Mouse (Mus musculus): ENCODE measurements around the gene Tmem94. TPM values are rescaled to one million over a fixed set of nuclear protein-coding genes. Genes with fewer than 3 reads are reported as not detected.

Gene Tmem94
- polyA plus RNA-seq, 1 experiment = 132 TPM

DNA sequence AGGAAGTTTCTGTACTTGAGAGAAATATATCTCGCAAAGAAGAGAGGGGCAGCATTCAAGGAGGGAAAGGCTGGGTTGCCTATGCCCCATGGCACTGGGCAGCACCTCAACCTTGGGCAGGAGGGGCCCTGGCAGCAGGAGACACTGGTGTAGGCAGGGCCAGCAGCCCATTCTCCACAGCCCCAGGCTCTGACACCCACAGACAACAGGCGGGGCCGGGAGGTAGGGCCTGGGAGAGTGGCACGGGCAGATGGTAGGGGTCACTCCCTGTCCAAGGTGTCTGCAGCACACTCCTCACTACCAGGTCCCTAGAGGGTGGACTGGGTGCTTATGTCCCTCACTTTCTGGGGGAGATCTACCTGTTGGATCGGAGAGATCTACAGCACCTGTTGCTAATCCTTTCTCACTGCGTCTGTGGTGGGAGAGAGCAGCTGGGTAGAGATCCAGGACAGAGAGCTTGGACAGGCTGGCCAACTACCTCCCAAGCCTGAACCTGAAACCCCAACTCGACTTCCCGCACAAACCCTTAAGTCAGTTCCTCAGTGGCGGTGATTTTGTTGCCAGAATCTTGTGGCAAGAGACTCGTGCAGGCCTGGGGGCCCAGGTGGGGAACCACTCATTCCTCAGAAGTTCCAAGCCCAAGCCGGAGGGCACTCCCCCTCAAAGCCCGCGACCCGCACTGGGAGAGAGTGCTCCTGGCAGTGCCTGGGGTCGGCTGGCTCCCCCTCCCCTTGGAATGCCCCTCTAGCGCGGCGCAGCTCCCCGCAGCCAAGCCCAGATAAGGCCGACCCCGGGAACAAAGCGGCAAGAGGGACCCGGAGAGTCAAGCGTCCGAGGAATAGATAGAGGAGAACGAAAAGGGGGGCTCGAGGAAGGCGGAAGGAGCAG lies 47.5 kb downstream of the Tmem94 start:
- peak overlapping the region; percentile 94 for H3K4me3 ChIP-seq (ENCODE audit: low read depth, low read length)
- peak overlapping the region; percentile 60 for H3K27ac ChIP-seq (ENCODE audit: insufficient read depth, low read depth, low read length)
- H3K36me3 ChIP-seq (ENCODE audit: control insufficient read depth, insufficient read depth, low read length) = peaks cover 25% of the 10 kb centered on the region
- TF ChIP-seq POLR2A (IDR thresholded peaks at IDR 0.05; ENCODE audit: low read depth, low read length) (no peak), CTCF (IDR thresholded peaks at IDR 0.05; ENCODE audit: extremely low read depth, insufficient read length, insufficient replicate concordance, low read depth, low read length) (no peak)
- H3K27me3 ChIP-seq (ENCODE audit: control insufficient read depth, insufficient read depth, low read length) = no peaks in the 10 kb centered on the region
- 2% methylated on average over 28 of the region's 28 CpGs for WGBS
- H3K4me1 ChIP-seq (ENCODE audit: control insufficient read depth, insufficient read depth, insufficient read length, low read length) = peaks cover 30% of the 10 kb centered on the region

DNA sequence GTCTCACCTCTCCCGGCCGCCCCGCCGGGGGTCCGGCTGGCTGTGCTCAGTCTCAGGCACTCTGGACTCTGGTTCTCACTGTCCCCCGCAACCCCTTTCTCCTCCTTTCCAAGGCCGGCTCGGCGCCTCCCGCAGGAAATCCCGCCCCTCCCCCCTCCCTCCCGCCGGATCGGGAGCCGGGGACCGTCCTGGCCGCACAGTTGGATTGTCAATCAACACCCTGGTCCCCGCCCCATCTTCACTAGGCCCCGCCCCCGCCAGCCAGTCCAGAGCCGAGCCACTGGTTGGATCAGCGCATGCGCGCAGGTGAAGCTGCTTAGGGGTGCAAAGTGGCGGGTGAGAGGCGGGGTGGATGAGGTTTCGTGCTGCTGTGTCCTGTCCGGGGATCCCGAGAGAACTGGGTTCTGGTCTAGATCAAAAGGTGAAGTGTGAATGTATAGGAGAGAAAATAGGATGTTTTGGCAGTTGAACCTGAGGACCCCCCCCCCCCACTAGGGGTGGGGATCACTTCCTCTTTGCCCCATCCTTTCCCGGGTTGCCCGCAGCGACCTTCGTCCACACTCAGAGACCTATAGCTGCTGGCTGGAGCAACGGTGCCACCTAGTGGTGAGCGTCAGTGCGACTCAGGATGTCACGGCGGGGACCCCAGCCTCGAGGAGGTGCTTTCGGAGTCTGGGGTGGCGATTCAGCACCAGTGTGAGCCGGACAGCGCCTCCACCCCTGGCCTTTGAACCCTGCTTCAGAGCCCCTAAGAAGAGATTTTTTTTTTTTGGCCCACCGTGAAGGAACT lies 48.5 kb downstream of the Tmem94 start, which contains the start of gene Caskin2:
Gene Caskin2 (minus strand): TSS at position 133 of the 790 bp plus-strand sequence.
- TF ChIP-seq CTCF (IDR thresholded peaks at IDR 0.05; ENCODE audit: extremely low read depth, insufficient read length, insufficient replicate concordance, low read depth, low read length) (peak; percentile 87), POLR2A (IDR thresholded peaks at IDR 0.05; ENCODE audit: low read depth, low read length) (peak; percentile 89)
- Histone ChIP-seq H3K27ac (ENCODE audit: insufficient read depth, low read depth, low read length) (peak within 1 kb of the TSS; percentile 60), H3K36me3 (ENCODE audit: control insufficient read depth, insufficient read depth, low read length) (peaks cover 20% of the 10 kb centered on the region), H3K27me3 (ENCODE audit: control insufficient read depth, insufficient read depth, low read length) (no peaks in the 10 kb centered on the region), H3K4me3 (ENCODE audit: low read depth, low read length) (peak within 1 kb of the TSS; percentile 94), H3K4me1 (ENCODE audit: control insufficient read depth, insufficient read depth, insufficient read length, low read length) (peaks cover 28% of the 10 kb centered on the region)
- WGBS = under 1% methylated on average over 44 of the region's 44 CpGs

DNA sequence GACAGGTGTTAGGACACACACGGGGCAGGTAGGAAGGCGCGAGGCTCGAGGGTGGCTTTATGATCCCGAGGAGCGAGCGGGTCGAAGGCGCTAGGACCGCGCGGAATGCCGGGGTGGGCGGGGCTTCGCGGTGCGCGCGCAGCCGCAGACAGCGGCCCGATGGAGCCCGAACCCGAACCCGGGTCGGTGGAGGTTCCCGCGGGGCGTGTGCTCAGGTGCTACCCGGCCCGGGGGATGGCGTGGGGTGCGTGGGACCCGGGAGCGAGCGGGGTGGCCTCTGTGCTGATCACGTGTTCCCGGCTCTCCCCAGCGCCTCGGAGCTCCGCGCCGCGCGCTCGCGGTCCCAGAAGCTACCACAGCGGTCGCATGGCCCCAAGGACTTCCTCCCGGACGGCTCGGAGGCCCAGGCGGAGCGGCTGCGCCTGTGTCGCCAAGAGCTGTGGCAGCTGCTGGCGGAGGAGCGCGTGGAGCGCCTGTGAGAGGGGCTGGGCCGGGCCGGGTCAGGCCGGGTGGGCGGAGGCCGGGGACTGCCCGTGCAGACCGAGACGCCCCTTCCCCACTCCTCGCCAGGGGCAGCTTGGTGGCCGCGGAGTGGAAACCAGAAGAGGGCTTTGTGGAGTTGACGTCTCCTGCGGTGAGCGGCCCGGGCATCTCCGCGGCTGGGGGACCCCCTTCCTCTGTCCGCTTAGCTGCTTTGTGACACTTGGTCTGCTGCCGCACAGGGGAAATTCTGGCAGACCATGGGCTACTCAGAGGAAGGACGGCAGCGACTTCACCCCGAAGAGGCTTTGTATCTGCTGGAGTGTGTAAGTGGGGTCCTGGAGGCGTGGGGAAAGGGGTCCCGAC lies 49.6 kb downstream of the Tmem94 start, which contains the start of gene Tsen54:
Gene Tsen54 (plus strand): TSS at position 120 of the 846 bp plus-strand sequence.
- Histone ChIP-seq H3K4me3 (ENCODE audit: low read depth, low read length) (peak within 1 kb of the TSS; percentile 94), H3K36me3 (ENCODE audit: control insufficient read depth, insufficient read depth, low read length) (peaks cover 15% of the 10 kb centered on the region), H3K4me1 (ENCODE audit: control insufficient read depth, insufficient read depth, insufficient read length, low read length) (peaks cover 22% of the 10 kb centered on the region), H3K27me3 (ENCODE audit: control insufficient read depth, insufficient read depth, low read length) (no peaks in the 10 kb centered on the region), H3K27ac (ENCODE audit: insufficient read depth, low read depth, low read length) (peak within 1 kb of the TSS; percentile 48)
- peak; percentile 34; the same call in 1 of the 2 replicates for TF ChIP-seq POLR2A (IDR thresholded peaks at IDR 0.05; ENCODE audit: low read depth, low read length)
- no peak for TF ChIP-seq CTCF (IDR thresholded peaks at IDR 0.05; ENCODE audit: extremely low read depth, insufficient read length, insufficient replicate concordance, low read depth, low read length)
- under 1% methylated on average over 84 of the region's 84 CpGs for WGBS

DNA sequence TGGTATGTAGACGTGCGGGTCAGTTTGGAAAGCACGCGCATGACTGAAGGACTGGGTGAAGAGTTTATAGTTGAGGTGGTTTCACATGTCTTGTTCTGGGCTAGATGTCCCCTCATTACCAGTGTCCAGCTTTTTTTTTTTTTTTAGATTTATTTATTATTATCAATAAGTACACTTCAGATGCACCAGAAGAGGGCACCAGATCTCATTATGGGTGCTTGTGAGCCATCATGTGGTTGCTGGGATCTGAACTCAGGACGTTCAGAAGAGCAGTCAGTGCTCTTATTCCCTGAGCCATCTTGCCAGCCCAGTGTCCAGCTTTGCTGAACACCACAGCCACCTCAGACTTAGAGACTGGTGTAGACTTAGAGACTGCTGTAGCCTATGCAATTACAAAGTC lies 52.1 kb downstream of the Tmem94 start:
- Histone ChIP-seq H3K27ac (ENCODE audit: insufficient read depth, low read depth, low read length) (no peak overlapping the region), H3K36me3 (ENCODE audit: control insufficient read depth, insufficient read depth, low read length) (peaks cover 18% of the 10 kb centered on the region), H3K4me3 (ENCODE audit: low read depth, low read length) (no peak overlapping the region), H3K27me3 (ENCODE audit: control insufficient read depth, insufficient read depth, low read length) (no peaks in the 10 kb centered on the region), H3K4me1 (ENCODE audit: control insufficient read depth, insufficient read depth, insufficient read length, low read length) (peaks cover 7% of the 10 kb centered on the region; the same call in 1 of the 2 replicates)
- TF ChIP-seq CTCF (IDR thresholded peaks at IDR 0.05; ENCODE audit: extremely low read depth, insufficient read length, insufficient replicate concordance, low read depth, low read length) (no peak), POLR2A (IDR thresholded peaks at IDR 0.05; ENCODE audit: low read depth, low read length) (no peak)
- 83% methylated on average over 5 of the region's 5 CpGs for WGBS

GRCm38 (mm10) chr11:115819915-115820623 lies 54.8 kb downstream of the Tmem94 start:
- Histone ChIP-seq H3K27ac (ENCODE audit: insufficient read depth, low read depth, low read length) (no peak overlapping the region), H3K36me3 (ENCODE audit: control insufficient read depth, insufficient read depth, low read length) (peaks cover 18% of the 10 kb centered on the region), H3K27me3 (ENCODE audit: control insufficient read depth, insufficient read depth, low read length) (no peaks in the 10 kb centered on the region), H3K4me1 (ENCODE audit: control insufficient read depth, insufficient read depth, insufficient read length, low read length) (peaks cover 5% of the 10 kb centered on the region), H3K4me3 (ENCODE audit: low read depth, low read length) (no peak overlapping the region)
- no peak for TF ChIP-seq POLR2A (IDR thresholded peaks at IDR 0.05; ENCODE audit: low read depth, low read length)
- no peak for TF ChIP-seq CTCF (IDR thresholded peaks at IDR 0.05; ENCODE audit: extremely low read depth, insufficient read length, insufficient replicate concordance, low read depth, low read length)
- 89% methylated on average over 16 of the region's 16 CpGs for WGBS

- 60% methylated on average over 4 of the region's 4 CpGs for WGBS
- no peak overlapping the region for H3K27ac ChIP-seq (ENCODE audit: insufficient read depth, low read depth, low read length)
- peaks cover 18% of the 10 kb centered on the region for H3K36me3 ChIP-seq (ENCODE audit: control insufficient read depth, insufficient read depth, low read length)
- TF ChIP-seq POLR2A (IDR thresholded peaks at IDR 0.05; ENCODE audit: low read depth, low read length) = no peak
- TF ChIP-seq CTCF (IDR thresholded peaks at IDR 0.05; ENCODE audit: extremely low read depth, insufficient read length, insufficient replicate concordance, low read depth, low read length) = no peak
- peaks cover 3% of the 10 kb centered on the region; the same call in 1 of the 2 replicates for H3K4me1 ChIP-seq (ENCODE audit: control insufficient read depth, insufficient read depth, insufficient read length, low read length)
- no peaks in the 10 kb centered on the region for H3K27me3 ChIP-seq (ENCODE audit: control insufficient read depth, insufficient read depth, low read length)
- no peak overlapping the region for H3K4me3 ChIP-seq (ENCODE audit: low read depth, low read length)
Observed at GRCm38 (mm10) chr11:115821001-115821400, 55.8 kb downstream of the Tmem94 start.

All from small intestine, adult 2 months (tissue).